Mouse (Mus musculus) hematopoietic stem cell, adult 5-6 weeks (primary cell): ENCODE measurements around the gene Gm5269. TPM values are rescaled to one million over a fixed set of nuclear protein-coding genes. Genes with fewer than 3 reads are reported as not detected.
A peak's percentile ranks its signal among the peaks of the same experiment; 100 is the strongest.

ENCODE experiments used
- ATAC-seq, 2 experiments: fragments of 125-278 bp in 1 of 2; replicated peaks in 1 of 2; 2 replicates each; pipeline ENCODE4 v1.8.0; 2016 to 2017; ENCODE audit warnings: inconsistent platforms in 2 of 2, mild to moderate bottlenecking in 2 of 2, moderate number of reproducible peaks in 2 of 2, low read depth in 1 of 2, moderate TSS enrichment in 1 of 2; ENCODE audit not compliant: low FRiP score in 2 of 2, poor library complexity in 2 of 2, severe bottlenecking in 2 of 2, insufficient read depth in 1 of 2, low TSS enrichment in 1 of 2
- total RNA-seq: library from RNA; stranded (forward); fragments of 172-1452, 232-1000 nt; gene quantifications from 2 replicates; pipeline ENCODE4 v1.2.3, GENCODE M21; 2017

Gene Gm5269
- total RNA-seq, 1 experiment from 2014 or later = not detected

DNA sequence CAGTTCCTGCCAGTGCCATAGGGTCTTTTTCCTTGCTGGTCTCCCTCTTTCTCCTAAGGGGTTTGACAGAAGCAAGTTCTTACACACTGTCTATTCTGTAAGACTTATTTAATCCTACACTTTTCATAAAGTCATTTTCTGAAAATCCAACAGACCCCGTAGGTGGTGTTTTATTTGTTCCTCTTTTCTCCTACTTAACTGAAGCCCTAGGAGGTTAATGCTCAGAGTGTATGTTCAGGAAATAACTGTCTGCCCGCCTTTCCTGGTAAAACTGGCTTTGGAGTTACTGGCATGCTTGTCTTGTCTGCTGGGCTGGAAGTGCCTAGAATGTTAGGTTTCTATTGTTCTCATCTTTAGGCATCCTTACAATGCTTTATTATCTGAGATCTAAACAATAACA lies 1.9 kb upstream of the Gm5269 start:
- peak; percentile 48 to 85; a peak in 2 of 4 replicates for ATAC-seq

DNA sequence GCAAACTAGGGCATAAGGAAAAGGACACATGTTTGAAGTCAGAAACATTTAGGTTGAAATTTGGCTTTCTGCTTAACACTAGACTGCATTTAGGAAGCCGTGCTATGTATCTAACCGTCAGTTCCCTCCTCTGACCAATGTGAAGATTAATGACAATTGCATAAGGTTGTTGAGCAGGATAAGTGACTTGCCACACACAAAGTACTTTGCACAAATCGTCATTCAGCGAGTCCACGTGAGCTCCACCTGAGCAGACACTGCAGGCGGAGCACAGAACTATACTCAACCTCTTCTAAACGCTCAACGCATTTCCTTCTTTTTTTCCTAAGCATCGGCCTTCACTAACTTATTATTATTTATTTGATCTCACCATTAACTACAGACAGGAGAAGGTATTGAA lies 3.3 kb downstream of the Gm5269 start:
- no peak for ATAC-seq

DNA sequence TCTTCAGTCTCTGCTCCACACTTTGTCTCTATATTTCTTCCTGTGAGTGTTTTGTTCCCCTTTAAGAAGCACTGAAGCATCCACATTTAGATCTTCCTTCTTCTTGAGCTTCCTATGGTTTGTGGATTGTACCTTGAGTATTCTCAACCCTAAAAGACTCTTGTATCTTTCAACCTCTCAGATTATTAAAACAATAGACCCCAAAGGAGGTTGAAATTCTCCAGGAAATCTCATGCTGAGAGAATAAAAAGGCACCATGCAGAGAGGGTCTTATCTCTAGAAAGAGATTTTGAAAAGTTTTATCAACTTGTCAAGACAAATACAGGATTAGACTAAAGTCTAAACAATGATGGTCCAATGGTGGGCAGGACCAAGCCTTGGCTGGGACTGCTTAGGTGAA lies 6.7 kb downstream of the Gm5269 start:
- ATAC-seq = no peak

DNA sequence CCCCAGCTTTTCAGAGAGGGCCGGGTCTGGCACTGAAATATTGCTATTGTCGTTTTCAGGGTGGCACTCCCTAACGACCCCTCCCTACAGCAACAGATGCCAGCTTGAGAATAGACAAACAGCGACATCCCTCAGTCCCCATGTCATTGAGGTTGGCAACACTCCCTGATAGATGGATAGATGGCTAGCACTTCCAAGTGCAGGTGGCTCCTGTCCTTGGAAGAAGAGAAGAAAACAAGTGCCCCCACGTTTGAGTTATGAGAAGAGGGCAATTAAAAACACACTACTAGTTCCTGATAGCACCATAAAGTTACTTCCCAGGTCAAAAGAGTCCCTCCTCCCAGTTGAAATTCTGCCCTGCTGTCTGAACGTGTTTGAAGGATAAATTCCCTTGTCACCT lies 8.0 kb downstream of the Gm5269 start:
- no peak for ATAC-seq

DNA sequence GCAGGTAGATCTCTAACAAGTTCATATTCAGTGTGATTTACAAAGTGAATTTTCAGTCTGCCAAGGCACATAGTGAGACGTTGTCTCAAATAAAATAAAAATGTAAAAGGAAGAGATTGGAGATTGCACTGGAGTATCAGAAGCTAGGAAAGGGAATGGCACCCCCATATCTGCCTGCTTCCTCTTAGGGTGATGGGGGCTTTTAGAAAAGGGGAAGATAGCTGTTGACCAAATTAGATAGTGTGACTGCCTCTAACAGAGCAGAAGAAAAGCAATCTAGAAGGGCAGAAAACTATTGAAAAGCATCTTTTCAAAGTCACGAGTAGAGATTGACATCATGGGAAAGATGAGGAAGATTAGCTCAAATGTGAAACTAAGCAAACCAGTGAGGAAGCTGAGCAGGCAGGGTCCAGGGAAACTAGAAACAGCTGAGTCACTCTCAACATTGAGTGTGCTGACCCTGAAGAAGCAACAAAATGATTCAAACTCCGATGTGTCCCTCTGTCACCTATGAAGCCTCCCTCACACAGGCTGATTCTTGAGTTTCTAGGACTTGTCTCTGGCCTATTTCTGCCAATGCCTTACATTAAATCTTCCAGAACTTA lies 8.7 kb downstream of the Gm5269 start:
- peak; percentile 67 to 68; a peak in 2 of 4 replicates for ATAC-seq

DNA sequence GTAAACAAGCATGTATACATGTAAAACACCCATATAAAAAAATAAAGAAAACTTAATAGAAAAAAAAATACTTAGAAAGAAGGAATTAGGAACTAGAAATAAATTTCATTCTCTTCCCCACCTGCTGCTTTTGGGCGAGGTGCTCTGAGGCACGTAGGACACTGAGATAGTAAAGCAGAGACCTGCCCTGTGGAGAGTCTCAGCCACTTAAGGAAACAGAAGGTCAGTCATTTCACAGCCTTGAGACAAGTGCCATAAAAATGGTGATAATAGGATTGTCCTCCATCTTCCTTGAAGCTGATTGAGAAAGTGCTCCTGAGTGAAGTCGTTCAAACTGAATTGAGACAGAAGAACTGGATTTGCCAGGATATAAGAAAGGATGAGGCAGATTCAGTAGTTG lies 12.6 kb downstream of the Gm5269 start:
- no peak for ATAC-seq

DNA sequence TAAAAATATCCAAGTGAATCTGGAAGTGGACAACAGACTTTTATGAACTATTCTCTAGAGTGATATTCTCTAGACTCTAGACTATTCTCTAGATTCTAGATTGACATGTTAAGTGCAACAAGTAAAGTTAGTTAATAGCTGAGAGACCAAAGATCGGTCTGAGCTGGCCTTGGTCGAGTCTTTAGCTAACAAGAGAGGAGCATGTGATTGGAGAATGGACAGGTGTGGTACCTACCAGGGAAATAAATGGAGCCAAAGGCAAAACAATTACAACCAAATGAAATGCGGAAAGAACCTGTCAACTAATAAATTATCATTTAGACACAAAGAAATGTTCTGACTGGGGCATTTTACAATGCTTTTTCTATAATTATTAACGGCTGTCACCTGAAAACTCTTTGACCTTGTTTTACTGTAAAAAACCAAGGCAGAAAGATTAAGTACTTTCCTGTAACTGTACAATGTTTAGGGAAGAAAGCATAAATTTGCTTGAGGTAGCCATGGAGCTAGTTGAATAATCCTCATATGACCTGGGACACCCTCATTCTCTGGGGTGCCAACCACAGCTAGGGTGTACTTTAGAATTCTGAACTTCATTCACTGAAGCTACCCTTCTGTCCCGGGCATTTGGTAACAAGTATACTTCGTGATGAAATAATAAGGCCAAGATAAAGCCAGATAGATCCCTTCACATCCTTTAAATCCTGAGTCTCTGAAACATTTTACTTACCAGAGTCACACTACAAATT lies 13.4 kb downstream of the Gm5269 start:
- ATAC-seq = no peak

DNA sequence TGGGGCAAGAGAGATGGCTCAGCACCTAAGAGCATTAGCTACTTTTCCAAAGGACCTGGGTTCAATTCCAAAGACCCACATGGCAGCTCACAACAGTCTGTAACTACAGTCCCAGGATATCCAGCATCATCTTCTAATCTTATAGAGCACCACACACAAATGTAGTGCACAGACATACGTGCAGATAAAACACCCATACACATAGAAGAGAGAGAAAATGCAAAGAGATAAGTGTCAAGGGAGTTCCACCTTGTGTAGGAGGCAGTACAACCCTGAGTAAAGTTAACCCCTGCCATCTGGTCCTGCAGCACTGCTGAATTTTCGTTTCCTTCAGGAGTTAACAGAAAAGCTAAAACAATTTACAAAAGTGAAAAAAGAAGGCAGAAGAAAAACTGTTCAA lies 14.4 kb downstream of the Gm5269 start:
- ATAC-seq = no peak

DNA sequence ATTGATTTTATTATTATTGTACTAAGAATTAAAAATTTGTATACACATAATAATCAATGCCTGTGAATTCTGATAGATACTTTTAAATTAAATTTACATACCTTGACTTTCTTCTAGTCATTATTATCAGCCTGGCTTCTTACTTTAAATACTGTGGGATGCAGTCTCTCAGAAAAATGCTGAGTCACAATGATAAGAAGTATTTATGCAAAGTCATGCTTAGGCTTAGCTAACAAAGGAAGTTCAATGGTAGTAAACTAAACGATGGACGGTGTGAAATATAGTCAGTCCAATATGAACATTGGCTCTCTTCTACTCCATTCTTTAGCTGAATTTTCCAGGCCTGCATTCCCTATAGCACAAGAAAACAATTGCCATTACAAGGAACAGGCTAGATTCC lies 16.8 kb downstream of the Gm5269 start:
- peak; percentile 39 to 57; a peak in 1 of 4 replicates for ATAC-seq

DNA sequence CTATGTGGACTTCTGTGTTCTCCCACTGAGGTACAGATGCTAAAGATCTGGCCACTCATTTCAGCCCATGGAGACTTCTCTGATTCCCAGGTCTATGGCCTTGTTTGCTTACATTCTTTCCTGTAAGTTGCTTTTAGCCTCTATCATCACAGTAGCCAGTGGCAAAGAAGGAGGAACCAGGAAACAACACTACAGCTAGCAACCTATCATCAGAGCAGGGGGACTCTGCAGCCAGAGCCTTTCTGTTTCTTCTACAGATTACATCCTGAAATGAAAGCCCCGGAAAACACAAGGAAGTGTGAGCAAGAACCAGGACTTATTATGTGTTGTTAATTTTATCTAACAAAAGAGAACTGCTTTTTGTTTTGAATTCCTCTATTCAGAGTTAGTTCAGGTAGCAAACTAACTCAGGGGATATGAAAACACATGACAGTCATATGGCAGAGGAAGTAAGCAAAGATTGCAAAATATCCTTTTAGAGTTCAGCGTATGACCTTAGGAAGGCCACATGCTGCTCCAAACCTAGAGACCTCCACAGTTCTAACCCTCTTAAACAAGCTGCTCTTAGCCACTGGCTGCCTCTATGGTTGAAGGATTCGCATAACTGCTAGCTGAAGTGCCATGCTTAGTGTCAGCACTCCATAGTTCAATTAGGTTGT lies 21.5 kb downstream of the Gm5269 start:
- peak; percentile 44 to 57 for ATAC-seq

DNA sequence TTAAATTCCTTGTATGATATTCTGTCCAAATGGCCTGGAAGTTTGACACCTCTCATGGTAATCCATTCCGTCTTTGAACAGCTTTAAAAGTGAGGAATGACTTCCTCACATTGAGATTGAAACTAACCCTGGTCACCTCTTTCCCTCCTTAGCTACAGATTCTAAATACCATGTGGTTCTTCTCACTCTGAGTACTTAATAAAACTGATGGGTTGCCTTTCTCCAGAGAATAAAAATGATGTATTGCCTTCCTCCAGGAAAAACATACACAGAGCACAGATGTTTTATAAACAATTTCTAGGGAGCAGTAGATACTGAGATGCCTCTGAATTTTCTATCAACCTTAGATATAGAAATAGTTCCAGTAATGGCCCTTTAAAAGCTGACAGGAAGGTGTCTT lies 22.0 kb downstream of the Gm5269 start:
- ATAC-seq = no peak

DNA sequence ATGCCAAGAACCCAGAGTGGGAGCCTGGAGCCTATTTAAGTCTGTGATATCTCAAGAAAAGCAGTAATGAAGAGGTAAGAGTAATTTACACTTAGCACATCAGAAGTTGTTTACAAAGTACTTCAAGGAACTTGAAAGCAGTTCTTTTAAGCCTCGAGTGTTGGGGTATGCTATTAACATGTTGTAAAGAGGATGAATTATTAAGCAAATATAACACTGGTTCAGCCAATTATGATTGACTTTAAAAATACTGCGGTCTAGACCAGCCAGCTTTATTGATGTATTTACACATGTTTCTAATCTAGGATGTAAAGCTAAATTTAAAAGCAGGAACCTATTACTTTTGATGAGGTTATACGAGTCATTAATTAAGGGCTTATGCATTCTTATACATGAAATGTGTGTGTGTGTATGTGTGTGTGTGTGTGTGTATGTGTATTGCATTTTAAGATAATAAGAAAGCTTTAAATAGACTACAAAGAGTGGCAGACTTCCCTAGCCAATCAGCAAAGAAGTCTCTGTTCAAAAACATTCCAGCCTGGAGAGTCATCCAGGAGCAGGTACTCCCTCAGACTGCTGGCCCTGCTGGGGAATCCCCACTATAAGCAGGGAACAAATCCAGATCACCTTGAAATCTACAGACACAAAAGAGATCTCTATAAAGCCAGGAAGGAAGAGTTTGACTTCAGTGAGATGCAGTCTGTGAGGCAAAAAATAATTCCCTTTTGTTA lies 23.6 kb downstream of the Gm5269 start:
- ATAC-seq = no peak

DNA sequence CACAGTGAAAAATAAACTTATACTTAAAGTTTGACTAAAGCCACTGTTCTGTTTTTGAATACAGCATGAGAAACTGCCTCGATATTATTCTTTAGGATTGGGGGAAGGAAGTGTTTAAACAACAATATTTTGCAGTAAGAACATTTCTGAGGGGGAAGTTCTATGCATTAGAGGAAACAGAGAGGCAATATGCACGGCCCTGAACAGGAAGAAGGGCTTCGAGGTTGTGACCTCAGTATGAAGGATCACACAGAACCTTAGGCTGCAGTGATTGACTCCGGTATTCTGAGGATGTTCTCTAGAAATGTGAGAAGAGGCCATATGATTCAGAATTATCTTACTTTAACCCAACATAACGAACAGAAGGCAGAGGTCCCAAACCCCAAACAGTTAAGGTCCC lies 24.3 kb downstream of the Gm5269 start:
- peak; percentile 41 to 46; a peak in 2 of 4 replicates for ATAC-seq

DNA sequence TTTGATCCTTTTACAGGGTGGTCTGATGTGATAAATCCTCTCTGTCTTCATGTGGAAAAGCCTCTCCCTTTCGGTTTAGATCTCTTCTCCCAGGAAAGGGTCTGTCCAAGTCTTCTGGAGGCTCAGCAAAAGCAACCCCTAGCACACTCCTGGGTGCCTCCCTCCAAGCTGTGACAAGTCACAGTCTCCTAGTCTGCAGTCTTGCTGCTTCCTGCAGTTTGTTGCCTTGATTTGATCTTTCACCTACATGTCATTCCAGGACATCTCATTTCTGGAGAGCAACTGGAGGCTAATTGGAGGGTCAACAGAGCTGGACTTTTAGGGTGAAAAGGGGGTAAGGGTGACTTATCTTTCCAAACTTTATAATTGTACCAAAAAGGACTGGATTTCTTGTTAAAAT lies 24.8 kb downstream of the Gm5269 start:
- ATAC-seq = no peak

DNA sequence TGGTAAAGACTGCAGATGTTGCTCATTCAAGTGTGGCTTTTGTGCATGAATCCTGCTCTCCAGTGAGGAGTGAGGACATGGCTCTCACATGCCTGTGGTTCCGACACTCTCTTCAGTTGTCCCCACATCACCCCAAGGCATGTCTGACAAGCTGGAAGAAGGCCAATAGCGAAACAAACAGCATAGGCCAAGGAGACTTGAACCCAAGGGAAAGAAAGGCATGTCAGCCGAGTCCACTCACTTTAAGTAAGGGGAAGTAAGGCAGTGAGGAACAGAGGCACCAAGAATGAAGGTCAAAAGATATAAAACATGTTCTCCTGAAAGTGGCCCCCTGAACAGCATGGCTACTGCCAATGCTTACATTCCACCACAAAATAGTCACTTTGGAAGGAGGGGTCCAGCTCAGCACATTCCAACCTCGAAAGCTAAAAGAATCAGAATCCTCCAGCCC lies 25.5 kb downstream of the Gm5269 start:
- ATAC-seq = 0 out of 4 replicates have a peak, but pooled peaks of 1 of the 2 experiments have one; percentile 25

DNA sequence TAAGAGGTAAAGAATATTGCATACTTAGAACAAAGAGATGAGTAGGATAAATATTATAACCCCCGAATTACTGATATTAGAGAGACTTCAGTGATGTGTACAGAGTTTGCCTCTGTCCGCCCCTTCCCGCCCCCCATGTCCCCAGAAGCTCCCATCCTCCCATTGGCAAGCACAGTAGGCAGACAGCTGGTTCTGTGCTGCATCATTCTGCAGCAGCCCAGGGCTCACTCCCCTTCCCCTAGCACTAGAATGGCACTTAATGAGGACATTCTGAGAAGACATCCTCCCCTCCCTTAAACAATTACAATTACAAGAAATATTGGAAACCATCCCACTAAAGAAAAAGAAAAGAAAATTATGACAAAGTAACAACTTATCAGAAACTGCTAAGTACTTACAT lies 26.4 kb downstream of the Gm5269 start:
- no peak for ATAC-seq

DNA sequence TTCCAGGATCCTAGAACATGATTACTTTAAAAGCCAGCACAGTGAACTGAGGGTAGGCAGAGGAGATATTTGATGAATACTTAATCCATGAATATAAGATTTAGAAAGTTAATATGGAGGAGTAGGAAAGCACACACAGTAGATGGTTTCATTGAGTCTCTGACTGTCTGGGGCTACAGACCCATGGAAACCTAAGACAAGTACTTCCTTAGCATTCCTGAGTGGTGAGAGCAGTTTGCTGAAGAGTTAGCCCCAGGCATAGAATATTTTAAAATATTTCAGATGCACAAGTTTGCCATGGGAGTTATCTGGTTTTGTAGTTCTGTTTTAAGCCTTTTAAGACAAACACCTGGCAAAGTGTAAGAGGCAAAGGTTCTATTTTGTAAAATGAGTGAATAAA lies 28.9 kb downstream of the Gm5269 start:
- no peak for ATAC-seq

DNA sequence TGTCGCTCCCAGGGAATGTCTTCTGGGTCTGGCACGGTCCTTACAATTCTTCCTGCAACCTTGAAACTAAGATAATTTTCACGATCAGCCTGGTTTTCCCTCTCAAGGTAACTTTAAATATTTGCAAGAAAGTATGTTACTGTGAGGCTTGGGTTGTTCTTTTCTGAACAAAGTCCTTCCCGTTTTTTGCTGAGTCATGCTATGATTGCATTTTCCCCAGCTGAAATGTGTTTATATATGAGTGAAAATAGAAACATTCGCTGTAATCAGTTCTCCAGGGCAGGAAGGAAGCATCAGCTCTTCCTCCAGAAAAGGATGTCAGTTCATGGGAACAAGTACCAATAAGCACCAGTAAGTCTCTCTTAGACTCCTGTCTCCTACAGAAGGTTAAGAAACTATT lies 29.7 kb downstream of the Gm5269 start:
- ATAC-seq = no peak
